Mouse (Mus musculus) neural tube, embryonic 13.5 days (tissue): Measurements from ENCODE around the gene Soat1. TPM values are rescaled to one million over a fixed set of nuclear protein-coding genes. Genes with fewer than 3 reads are reported as not detected.
"Not testable (repeated sequence)": the region's sequence is repeated elsewhere in the genome, so short reads cannot be mapped to it uniquely, and the experiment has no call there.

Source experiments
- ATAC-seq: fragments of 200-750 bp; cut with Nextera tagmentation; 2 replicates; pipeline ENCODE4 v1.8.0; 2017; ENCODE audit warnings: low read depth, mild to moderate bottlenecking, moderate TSS enrichment, moderate library complexity
- H3K27ac ChIP-seq: fragments of 300-500 bp; sonication (generic); replicated peaks from 2 replicates; pipeline ENCODE4 v1.5.1; 2015; ENCODE audit warnings: moderate library complexity, mild to moderate bottlenecking, inconsistent platforms
- H3K27me3 ChIP-seq: fragments of 300-500 bp; sonication (generic); 2 replicates; pipeline ENCODE4 v1.6.1; 2015; ENCODE audit warnings: mild to moderate bottlenecking, inconsistent platforms
- H3K36me3 ChIP-seq: fragments of 300-500 bp; sonication (generic); 2 replicates; pipeline ENCODE4 v1.6.1; 2015; ENCODE audit warnings: mild to moderate bottlenecking, inconsistent platforms
- H3K4me1 ChIP-seq: fragments of 300-500 bp; sonication (generic); replicated peaks from 2 replicates; pipeline ENCODE4 v1.6.1; 2015; ENCODE audit warnings: inconsistent platforms
- H3K4me2 ChIP-seq: fragments of 300-500 bp; sonication (generic); 2 replicates; pipeline ENCODE4 v1.6.1; 2015; ENCODE audit warnings: inconsistent platforms, mild to moderate bottlenecking, moderate library complexity
- H3K4me3 ChIP-seq: fragments of 300-500 bp; sonication (generic); 2 replicates; pipeline ENCODE4 v1.5.1; 2015; ENCODE audit warnings: mild to moderate bottlenecking, inconsistent platforms
- H3K9ac ChIP-seq: fragments of 300-500 bp; sonication (generic); 2 replicates; pipeline ENCODE4 v1.6.1; 2015; ENCODE audit warnings: moderate library complexity, mild to moderate bottlenecking, inconsistent platforms
- H3K9me3 ChIP-seq: fragments of 300-500 bp; sonication (generic); 2 replicates; pipeline ENCODE4 v1.6.1; 2016; ENCODE audit warnings: inconsistent platforms
- WGBS: fragments of 180-500 bp; shearing (Covaris S2); methylation state at CpG from one replicate; pipeline ENCODE4 v1.1.7; 2015; 5-methylcytosine and 5-hydroxymethylcytosine counted together
- polyA plus RNA-seq: library from polyadenylated mRNA; unstranded; fragments of >200 nt; fragmentation: Nextera tagmentation; extraction: Ambion mirVana; gene quantifications from 2 replicates; pipeline ENCODE4 v1.2.1, GENCODE M21; 2015

The Soat1 gene
- polyA plus RNA-seq, 1 experiment from 2014 or later = 10.3 TPM

DNA sequence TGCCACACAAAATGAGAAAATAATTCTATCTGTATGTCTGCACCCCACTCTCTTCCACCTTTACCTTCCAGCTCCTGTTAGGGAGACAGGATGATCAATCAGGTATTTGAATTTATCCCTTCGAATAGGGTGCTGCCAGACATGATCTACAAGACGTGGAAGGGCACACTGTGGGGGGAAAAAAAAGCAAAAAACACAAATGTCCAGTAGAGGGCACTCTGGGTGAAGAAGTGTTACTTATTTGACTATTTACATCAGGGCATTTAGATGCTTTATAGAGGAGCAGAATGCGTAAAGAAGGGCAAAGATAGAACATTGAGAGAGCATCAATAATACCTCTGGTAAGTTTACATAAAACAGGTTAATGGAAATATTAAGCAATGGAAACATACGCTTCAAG lies 56.0 kb downstream of the Soat1 start:
- WGBS = 58% methylated on average over 4 of the region's 4 CpGs

DNA sequence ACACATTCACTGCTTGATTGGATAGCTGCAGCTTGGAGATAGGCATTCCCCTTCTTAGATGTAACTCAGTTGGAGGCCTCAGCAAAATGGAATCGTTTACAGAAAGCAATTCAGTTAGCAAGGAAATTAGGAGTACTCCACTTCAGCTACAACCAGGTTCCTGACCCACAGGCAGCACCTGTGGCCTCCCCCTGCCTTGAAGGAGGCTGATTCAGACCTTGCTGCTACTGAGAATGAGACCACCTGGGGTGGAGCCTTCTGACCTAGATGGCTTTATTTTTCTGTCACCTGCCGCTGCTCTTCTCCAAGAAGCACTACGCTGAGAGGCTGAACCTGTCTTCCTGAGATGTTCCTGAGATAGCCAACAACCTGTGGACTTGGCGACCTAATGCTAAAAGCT lies 65.6 kb downstream of the Soat1 start:
- WGBS = 68% methylated on average over 4 of the region's 4 CpGs
- no peak for ATAC-seq
- no peak overlapping the region for H3K9ac ChIP-seq

More for the DNA sequence above, 56.0 kb downstream of the Soat1 start:
- Histone ChIP-seq H3K27me3 (no peaks in the 10 kb centered on the region), H3K4me2 (no peak overlapping the region), H3K9ac (no peak overlapping the region), H3K4me1 (peaks cover 5% of the 10 kb centered on the region; the same call in 1 of the 2 replicates), H3K9me3 (no peaks in the 10 kb centered on the region), H3K4me3 (no peak overlapping the region), H3K36me3 (no peaks in the 10 kb centered on the region), H3K27ac (no peak overlapping the region)
- no peak for ATAC-seq

DNA sequence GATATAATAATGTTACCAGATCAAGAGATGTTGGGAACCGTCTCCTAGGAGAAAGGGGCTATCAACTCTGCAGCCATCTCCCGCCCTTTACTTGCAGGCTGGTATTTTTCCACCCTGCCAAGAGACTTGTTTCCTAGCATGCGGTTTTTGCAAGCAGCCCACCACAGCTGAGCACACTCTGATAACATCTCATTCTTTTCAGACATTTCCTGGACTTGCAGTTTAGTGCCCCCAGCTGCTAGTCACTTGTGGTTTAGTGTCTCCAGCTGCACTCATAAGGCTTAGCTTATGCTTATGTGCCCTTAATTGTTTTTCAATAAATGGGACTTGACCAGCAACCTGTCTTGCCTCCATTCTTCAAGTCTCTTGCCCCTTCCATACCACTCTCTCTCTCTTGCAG lies 66.1 kb downstream of the Soat1 start:
- H3K4me1 ChIP-seq = no peaks in the 10 kb centered on the region
- 77% methylated on average over 3 of the region's 3 CpGs for WGBS
- H3K27ac ChIP-seq = no peak overlapping the region
- no peaks in the 10 kb centered on the region for H3K36me3 ChIP-seq
- H3K4me2 ChIP-seq = no peak overlapping the region
- no peak overlapping the region for H3K4me3 ChIP-seq
- ATAC-seq = no peak
- no peak overlapping the region for H3K9ac ChIP-seq
- no peaks in the 10 kb centered on the region for H3K27me3 ChIP-seq
- H3K9me3 ChIP-seq = no peaks in the 10 kb centered on the region

More for the DNA sequence above, 65.6 kb downstream of the Soat1 start:
- Histone ChIP-seq H3K4me1 (no peaks in the 10 kb centered on the region), H3K27me3 (no peaks in the 10 kb centered on the region), H3K4me2 (no peak overlapping the region), H3K36me3 (no peaks in the 10 kb centered on the region), H3K27ac (no peak overlapping the region), H3K9me3 (no peaks in the 10 kb centered on the region), H3K4me3 (no peak overlapping the region)

DNA sequence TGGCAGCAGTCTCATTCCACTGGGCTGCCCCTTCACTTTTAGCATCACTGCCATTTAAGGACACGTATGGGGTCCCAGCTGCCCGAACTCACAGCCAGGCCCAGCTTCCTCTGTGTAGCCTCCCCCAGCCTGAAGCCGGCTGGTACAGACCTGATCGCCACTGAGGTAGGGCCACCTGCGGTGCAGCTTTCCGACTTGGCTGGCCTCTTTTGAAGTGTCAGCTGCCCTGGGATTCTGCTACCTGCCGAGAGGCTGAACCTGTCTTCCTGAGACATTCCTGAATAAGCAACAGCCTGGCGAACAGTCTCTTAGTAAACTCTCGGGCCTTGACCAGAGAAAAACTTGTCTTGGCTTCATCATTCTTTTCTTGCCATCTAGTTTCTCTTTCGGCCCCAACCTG lies 70.9 kb downstream of the Soat1 start:
- no peak for ATAC-seq
- no peak overlapping the region for H3K27ac ChIP-seq
- H3K27me3 ChIP-seq = no peaks in the 10 kb centered on the region
- H3K9me3 ChIP-seq = no peaks in the 10 kb centered on the region
- H3K4me1 ChIP-seq = no peaks in the 10 kb centered on the region
- H3K4me3 ChIP-seq = no peak overlapping the region
- no peaks in the 10 kb centered on the region for H3K36me3 ChIP-seq
- H3K4me2 ChIP-seq = no peak overlapping the region
- WGBS = 42% methylated on average over 10 of the region's 10 CpGs
- H3K9ac ChIP-seq = no peak overlapping the region

DNA sequence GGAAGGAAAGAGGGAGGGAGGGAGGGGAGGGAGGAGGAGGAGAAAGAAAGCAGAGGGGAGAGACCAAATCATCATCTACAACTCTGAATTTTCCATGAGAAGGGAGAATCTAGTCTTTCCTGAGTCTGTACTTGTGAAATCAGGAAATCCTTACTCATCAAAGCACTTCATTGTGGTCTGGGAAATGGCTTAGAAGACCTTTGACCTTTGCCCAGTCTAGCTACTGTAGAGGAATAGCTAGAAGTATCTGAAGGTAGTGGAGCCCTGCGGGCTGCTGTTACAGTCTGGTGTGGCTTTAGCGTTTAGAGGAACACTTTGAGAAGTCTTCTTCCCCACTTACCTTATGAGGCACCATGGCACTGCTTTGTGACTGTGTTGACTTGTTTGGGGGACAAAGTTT lies 71.6 kb downstream of the Soat1 start:
- no peak overlapping the region for H3K4me2 ChIP-seq
- no peaks in the 10 kb centered on the region for H3K36me3 ChIP-seq
- ATAC-seq = no peak
- no peak overlapping the region for H3K27ac ChIP-seq
- H3K9ac ChIP-seq = no peak overlapping the region
- 56% methylated on average over 2 of the region's 2 CpGs for WGBS
- H3K27me3 ChIP-seq = no peaks in the 10 kb centered on the region
- no peaks in the 10 kb centered on the region for H3K9me3 ChIP-seq
- H3K4me3 ChIP-seq = no peak overlapping the region
- H3K4me1 ChIP-seq = no peaks in the 10 kb centered on the region

DNA sequence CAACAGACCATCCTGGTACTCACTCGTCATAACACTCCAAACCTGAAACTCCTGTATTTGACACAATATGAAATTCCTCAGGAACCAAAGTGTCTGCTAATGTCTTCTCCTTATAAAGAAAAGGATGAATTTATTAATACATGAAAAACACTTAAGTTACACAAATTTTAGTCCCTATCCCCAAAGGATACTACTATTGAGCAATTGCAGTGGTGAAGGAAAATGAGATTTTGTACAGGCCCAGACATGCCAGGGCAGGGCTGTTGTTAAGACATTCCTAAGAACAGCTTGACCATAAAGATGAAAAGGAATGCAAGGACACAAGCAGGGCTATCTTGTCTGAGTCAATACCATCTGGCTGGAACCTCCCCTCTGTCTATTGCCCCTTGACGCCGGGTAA lies 74.0 kb downstream of the Soat1 start:
- not testable (repeated sequence) for H3K27ac ChIP-seq, H3K27me3 ChIP-seq, ATAC-seq, H3K4me3 ChIP-seq, H3K4me2 ChIP-seq, H3K36me3 ChIP-seq, H3K9me3 ChIP-seq, H3K9ac ChIP-seq, H3K4me1 ChIP-seq
- WGBS = 66% methylated on average over 3 of the region's 3 CpGs

DNA sequence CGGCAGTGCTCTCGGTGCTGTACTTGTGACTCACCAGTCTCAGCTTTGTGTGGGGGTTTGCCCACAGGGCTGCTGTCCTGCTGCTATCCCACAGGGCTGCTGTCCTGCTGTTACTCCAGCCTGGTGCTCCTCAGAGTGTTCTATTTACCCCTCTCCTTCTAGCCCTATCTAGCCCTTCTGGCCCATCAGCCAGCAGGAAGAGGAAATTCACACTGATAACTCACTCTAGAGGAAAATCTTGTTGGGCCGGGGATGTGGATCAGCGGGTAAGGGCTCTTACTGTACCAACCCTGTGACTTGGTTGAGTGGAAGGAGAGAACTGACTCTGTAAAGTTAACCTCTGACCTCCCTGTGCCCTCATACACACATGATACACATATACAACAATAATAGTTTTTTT lies 81.0 kb downstream of the Soat1 start:
- no peak for ATAC-seq
- Histone ChIP-seq H3K9ac (no peak overlapping the region), H3K36me3 (no peaks in the 10 kb centered on the region), H3K4me3 (no peak overlapping the region), H3K4me1 (no peaks in the 10 kb centered on the region), H3K9me3 (no peaks in the 10 kb centered on the region), H3K4me2 (no peak overlapping the region), H3K27ac (no peak overlapping the region), H3K27me3 (no peaks in the 10 kb centered on the region)
- WGBS = 78% methylated on average over 4 of the region's 4 CpGs

DNA sequence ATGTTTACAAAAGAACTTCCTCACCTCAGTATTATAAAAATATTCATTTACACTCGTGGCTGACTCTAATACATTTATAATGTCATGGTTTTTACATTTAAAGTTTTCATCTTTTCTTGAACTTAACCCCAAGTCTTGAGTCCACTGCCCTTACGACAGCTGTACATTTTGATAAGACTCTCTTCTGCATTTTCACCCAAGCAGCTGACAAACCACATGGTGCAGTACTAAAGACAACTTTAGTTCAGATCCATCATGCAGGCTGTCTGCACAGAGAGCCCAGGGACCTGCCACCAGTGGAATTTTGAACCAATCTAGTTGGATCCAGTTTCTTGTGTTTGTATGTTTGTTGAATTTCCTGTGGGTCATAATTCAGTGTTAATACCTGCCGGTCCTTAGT lies 87.3 kb downstream of the Soat1 start:
- Histone ChIP-seq H3K4me2 (no peak overlapping the region), H3K27me3 (no peaks in the 10 kb centered on the region), H3K9ac (no peak overlapping the region), H3K4me1 (no peaks in the 10 kb centered on the region), H3K27ac (no peak overlapping the region), H3K36me3 (no peaks in the 10 kb centered on the region), H3K9me3 (no peaks in the 10 kb centered on the region), H3K4me3 (no peak overlapping the region)
- ATAC-seq = no peak
- 70% methylated on average over 3 of the region's 3 CpGs for WGBS

DNA sequence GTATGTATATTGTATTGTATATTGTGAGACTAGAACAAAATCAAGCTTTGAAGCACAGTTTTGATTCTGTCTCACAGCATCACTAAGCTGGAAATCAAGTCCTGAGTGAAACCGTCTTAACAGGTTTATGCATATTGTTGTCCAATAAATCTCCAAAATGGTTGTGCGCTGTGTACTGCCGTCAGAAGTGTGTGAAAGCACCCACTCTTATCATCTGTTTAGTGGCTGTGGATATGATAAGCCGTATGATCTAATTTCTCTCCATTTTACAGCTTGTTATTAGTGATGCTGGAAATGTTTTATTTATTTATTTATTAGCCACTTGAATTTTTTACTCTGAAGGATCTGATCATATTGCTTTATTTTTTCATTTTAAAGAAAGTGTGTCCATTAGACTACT lies 87.9 kb downstream of the Soat1 start:
- 89% methylated on average over 4 of the region's 4 CpGs for WGBS
- H3K36me3 ChIP-seq = no peaks in the 10 kb centered on the region
- H3K9ac ChIP-seq = no peak overlapping the region
- no peak overlapping the region for H3K27ac ChIP-seq
- no peaks in the 10 kb centered on the region for H3K9me3 ChIP-seq
- H3K4me3 ChIP-seq = no peak overlapping the region
- no peaks in the 10 kb centered on the region for H3K4me1 ChIP-seq
- H3K27me3 ChIP-seq = no peaks in the 10 kb centered on the region
- ATAC-seq = no peak
- H3K4me2 ChIP-seq = no peak overlapping the region

DNA sequence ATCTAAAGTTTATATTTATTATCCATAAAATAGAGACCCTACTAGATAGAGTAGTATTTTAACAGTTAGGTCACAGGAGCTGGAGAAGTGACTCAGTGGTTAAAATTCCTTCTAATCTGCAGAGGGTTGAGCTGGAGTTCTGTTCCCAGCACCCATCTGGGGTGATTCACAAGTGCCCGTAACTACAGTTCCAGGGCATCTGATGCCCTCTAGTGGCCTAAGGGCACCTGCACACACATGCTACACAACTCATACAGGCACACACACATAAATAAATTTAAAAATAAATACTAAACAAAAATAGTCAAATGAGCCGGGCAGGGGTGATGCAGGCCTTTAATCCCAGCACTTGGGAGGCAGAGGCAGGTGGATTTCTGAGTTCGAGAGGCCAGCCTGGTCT lies 92.9 kb downstream of the Soat1 start:
- Histone ChIP-seq H3K9ac (no peak overlapping the region), H3K4me1 (no peaks in the 10 kb centered on the region), H3K9me3 (no peaks in the 10 kb centered on the region), H3K27ac (no peak overlapping the region), H3K4me2 (no peak overlapping the region), H3K4me3 (no peak overlapping the region), H3K36me3 (no peaks in the 10 kb centered on the region), H3K27me3 (no peaks in the 10 kb centered on the region)
- ATAC-seq = no peak
- 98% methylated on average over 3 of the region's 3 CpGs for WGBS

Other genes starting within 250 kb of the Soat1 start
- gene Tdrd5, start 170.7 kb downstream of the Soat1 start, polyA plus RNA-seq = 0.40 and 0.65 TPM in 2 replicates
- gene Nphs2, start 163.6 kb downstream of the Soat1 start, polyA plus RNA-seq = 0.06 TPM in 1 of 2 replicates, not detected in the other
- gene Gm2000, start 108.3 kb downstream of the Soat1 start, polyA plus RNA-seq = 638 and 804 TPM in 2 replicates
- gene Axdnd1, start 53.2 kb downstream of the Soat1 start, polyA plus RNA-seq = 0.27 TPM in 1 of 2 replicates, not detected in the other
- 0.63 and 0.68 TPM in 2 replicates for gene Gm10031, start 49.7 kb upstream of the Soat1 start, polyA plus RNA-seq
- gene Abl2, start 84.5 kb upstream of the Soat1 start, polyA plus RNA-seq = 5.4 and 6.1 TPM in 2 replicates
- 2.4 and 3.2 TPM in 2 replicates for gene Tor3a, start 200.0 kb upstream of the Soat1 start, polyA plus RNA-seq
- 27.6 and 28.2 TPM in 2 replicates for gene Fam20b, start 244.8 kb upstream of the Soat1 start, polyA plus RNA-seq